Mouse (Mus musculus): ENCODE data around the gene Vmn1r207-ps. TPM values are rescaled to one million over a fixed set of nuclear protein-coding genes. Genes with fewer than 3 reads are reported as not detected.
"Not testable (repeated sequence)": the region's sequence is repeated elsewhere in the genome, so short reads cannot be mapped to it uniquely, and the experiment has no call there.

Gene Vmn1r207-ps
- not detected for total RNA-seq (2021)

GRCm38 (mm10) chr13:22729529-22729928 is at the start of gene Vmn1r207-ps:
TSS of gene Vmn1r207-ps (minus strand) at chr13:22729629.
- intact Hi-C loops (cut with DNase I); DNase-seq: not testable (repeated sequence)

DNA sequence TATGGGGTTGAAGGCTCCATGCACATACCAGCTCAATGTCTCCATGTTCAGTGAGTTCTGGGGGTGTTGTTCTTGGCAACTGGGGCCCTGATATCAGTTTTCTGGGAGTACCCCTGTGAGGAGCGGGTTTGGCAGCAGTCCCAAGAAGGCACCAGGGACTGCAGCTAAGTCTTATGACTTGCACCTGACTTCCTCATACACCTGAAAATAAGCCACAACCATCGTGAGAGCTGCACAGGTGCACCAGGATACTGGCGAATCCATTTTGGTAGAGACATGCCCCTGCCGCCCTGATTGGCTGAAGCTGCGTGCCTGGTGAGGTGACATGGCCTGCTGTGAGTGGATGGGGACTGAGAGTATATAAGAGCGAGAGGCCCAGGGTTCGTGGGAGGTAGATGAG is 47.9 kb upstream of the Vmn1r207-ps start, which contains the start of gene Vmn1r208:
Gene Vmn1r208, minus strand, starts transcription at position 101 of the 400 bp plus-strand sequence.
- intact Hi-C loops (cut with DNase I), result not testable (repeated sequence)

DNA sequence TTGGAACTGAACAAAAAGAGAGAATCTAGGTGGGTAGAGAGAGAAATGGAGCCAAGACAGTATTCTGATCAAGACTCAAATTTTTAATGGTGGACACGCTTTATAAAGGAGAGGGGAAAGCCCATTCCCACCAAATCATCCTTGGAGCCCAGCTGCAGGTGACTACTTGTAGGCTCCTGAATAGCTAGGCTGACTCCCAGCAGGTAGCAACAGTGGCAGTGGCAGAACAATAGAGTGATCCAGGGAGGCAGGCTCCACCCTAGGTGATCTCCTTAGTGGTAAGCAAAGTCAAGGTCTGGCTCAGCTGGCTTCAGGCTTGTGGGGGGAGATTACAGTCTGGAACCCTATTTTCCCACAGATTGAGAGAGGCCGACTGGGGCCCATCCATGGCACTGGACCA is 42.2 kb upstream of the Vmn1r207-ps start:
- DNase-seq; intact Hi-C loops (cut with DNase I): not testable (repeated sequence)

More for the DNA sequence above, 47.9 kb upstream of the Vmn1r207-ps start, which contains the start of gene Vmn1r208:
- not testable (repeated sequence) for DNase-seq

DNA sequence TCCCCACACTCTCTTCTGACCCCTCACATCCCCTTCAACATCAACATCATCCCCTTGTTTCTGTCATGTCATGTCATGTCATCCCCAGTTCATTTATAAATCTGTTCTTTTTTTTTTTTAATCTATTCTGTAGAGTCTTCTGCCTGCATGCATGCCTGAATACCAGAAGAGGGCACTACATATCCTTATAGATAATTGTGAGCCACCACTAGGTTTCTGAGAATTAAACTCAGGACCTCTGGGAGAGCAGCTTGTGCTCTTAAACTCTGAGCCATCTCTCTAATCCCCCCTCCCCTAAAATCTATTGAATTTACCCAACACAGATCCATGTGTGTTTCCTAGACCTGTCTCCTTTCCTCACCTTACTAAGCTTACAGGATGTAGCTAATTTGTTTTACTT is 18.1 kb upstream of the Vmn1r207-ps start:
- DNase-seq, result no peak
- intact Hi-C loops (cut with DNase I), result no loop called here

- DNase-seq; intact Hi-C loops (cut with DNase I): not testable (repeated sequence)
These were observed 22.5 kb downstream of the Vmn1r207-ps start for GRCm38 (mm10) chr13:22706947-22707346.

- intact Hi-C loops (cut with DNase I); DNase-seq: not testable (repeated sequence)
These were observed 26.5 kb downstream of the Vmn1r207-ps start for GRCm38 (mm10) chr13:22702951-22703350.

Other genes starting within 250 kb of the Vmn1r207-ps start
- not detected for gene Vmn1r202, start 224.2 kb downstream of the Vmn1r207-ps start, total RNA-seq (2021)
- gene Vmn1r203, start 211.5 kb downstream of the Vmn1r207-ps start, total RNA-seq (2021), result not detected
- gene Vmn1r204, start 176.4 kb downstream of the Vmn1r207-ps start, total RNA-seq (2021), result not detected
- not detected for gene Vmn1r205, start 136.6 kb downstream of the Vmn1r207-ps start, total RNA-seq (2021)
- gene Vmn1r206, start 105.4 kb downstream of the Vmn1r207-ps start, total RNA-seq (2021), result not detected
- gene Vmn1r208, start 47.8 kb upstream of the Vmn1r207-ps start, total RNA-seq (2021), result not detected
- gene Vmn1r209, start 80.1 kb upstream of the Vmn1r207-ps start, total RNA-seq (2021), result not detected
- gene Vmn1r210, start 101.7 kb upstream of the Vmn1r207-ps start, total RNA-seq (2021), result not detected
- not detected for gene Vmn1r211, start 127.9 kb upstream of the Vmn1r207-ps start, total RNA-seq (2021)
- not detected for gene Vmn1r212, start 154.6 kb upstream of the Vmn1r207-ps start, total RNA-seq (2021)